ENCODE assay signal across 20 mouse cellular contexts in the genomic region with DNA sequence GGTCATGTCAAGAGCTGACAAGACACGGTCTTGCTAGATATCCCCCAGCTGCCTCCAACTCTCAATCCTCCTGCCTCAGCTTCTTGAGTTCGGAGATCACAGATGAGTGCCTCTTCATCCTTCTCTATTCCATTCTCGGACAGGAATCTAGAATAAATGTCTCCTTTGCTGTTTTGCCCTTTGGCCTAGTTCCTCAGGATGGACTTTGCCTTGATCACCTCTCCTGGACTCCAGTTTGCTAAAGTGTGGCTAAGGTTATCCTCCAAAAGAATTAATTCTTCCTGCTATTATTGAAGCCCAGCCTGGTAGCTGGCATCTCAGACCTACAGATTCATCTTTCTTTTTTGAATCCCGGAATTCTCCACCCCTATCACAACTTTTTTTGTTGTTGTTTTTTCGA.
"Had no signal": no experiment of that assay in that cellular context is flagged by ENCODE, and none has a peak within 500 bp of the region (broad histone marks: within the 10 kb centered on the region; RNA-seq: fewer than 3 reads in every experiment).

No protein-coding gene starts in this region.

- H3K9ac ChIP-seq: liver, embryonic 13.5 days; lung, embryonic 14.5 days; midbrain, embryonic 12.5 days; midbrain, embryonic 15.5 days; neural tube, embryonic 12.5 days; neural tube, embryonic 15.5 days had no signal

- H3K4me2 ChIP-seq: liver, embryonic 13.5 days; lung, embryonic 14.5 days; midbrain, embryonic 12.5 days; midbrain, embryonic 15.5 days; neural tube, embryonic 12.5 days; neural tube, embryonic 15.5 days had no signal

- ATAC-seq: hindbrain, postnatal 0 days; inflammation-experienced regulatory T-cells, adult 6 months; intestine, embryonic 16.5 days; lung, postnatal 0 days; midbrain, embryonic 15.5 days had no signal

- H3K27me3 ChIP-seq: liver, embryonic 13.5 days; midbrain, embryonic 12.5 days; midbrain, embryonic 15.5 days; neural tube, embryonic 12.5 days; neural tube, embryonic 15.5 days had no signal

- DNase-seq: layer of hippocampus, postnatal 36 days; liver, embryonic 13.5 days; lung, embryonic 14.5 days; right cerebral cortex, adult 18-20 months; right cerebral cortex, postnatal 14 days; right cerebral cortex, postnatal 4 days; thymus, adult 2 months; thymus, postnatal 14 days; thymus, postnatal 4 days had no signal

- H3K36me3 ChIP-seq: liver, embryonic 13.5 days; midbrain, embryonic 12.5 days; midbrain, embryonic 15.5 days; neural tube, embryonic 12.5 days; neural tube, embryonic 15.5 days had no signal

- H3K4me3 ChIP-seq: left cerebral cortex, adult 2 months; liver, embryonic 13.5 days; midbrain, embryonic 12.5 days; midbrain, embryonic 15.5 days; neural tube, embryonic 12.5 days; neural tube, embryonic 15.5 days had no signal

- H3K9me3 ChIP-seq: liver, embryonic 13.5 days; midbrain, embryonic 12.5 days; midbrain, embryonic 15.5 days; neural tube, embryonic 12.5 days; neural tube, embryonic 15.5 days had no signal

- H3K27ac ChIP-seq: hindbrain, postnatal 0 days; left cerebral cortex, adult 2 months; liver, embryonic 13.5 days; macrophage; midbrain, embryonic 12.5 days; midbrain, embryonic 15.5 days; neural tube, embryonic 12.5 days; neural tube, embryonic 15.5 days; stomach, postnatal 0 days had no signal
